Mouse (Mus musculus) adrenal gland, adult 2 months (tissue): ENCODE measurements around the gene Cd83. TPM values are rescaled to one million over a fixed set of nuclear protein-coding genes. Genes with fewer than 3 reads are reported as not detected.

Experiments
- DNase-seq: peaks from one replicate; pipeline ENCODE4 v3.0.0; 2021
- long read RNA-seq: library from polyadenylated mRNA; stranded (forward); transcript quantifications from one replicate; pipeline ENCODE4 v2.0.0, GENCODE M21; 2021
- polyA plus RNA-seq: library from polyadenylated mRNA; depleted of rRNA; stranded (reverse); fragments of >200 nt; gene quantifications from 2 replicates; pipeline ENCODE4 v1.2.3, GENCODE M21; 2012; rRNA removed
- total RNA-seq, 2 experiments: library from RNA; stranded (reverse); gene quantifications; 2 replicates each; pipeline ENCODE4 v1.2.3; 2021

Cd83 gene
- total RNA-seq = 1 to 10 TPM; 2.5 to 3.8 TPM
- 3.0 and 3.7 TPM in 2 replicates for polyA plus RNA-seq
- long read RNA-seq, transcript Cd83-201 (5 exons, 2,477 nt) = major isoform, 12 of 13 reads
- long read RNA-seq, partial matches to known transcripts = 0 of 13 reads
- long read RNA-seq, other reads (novel, unspliced or antisense) = 1 of 13 reads

DNA sequence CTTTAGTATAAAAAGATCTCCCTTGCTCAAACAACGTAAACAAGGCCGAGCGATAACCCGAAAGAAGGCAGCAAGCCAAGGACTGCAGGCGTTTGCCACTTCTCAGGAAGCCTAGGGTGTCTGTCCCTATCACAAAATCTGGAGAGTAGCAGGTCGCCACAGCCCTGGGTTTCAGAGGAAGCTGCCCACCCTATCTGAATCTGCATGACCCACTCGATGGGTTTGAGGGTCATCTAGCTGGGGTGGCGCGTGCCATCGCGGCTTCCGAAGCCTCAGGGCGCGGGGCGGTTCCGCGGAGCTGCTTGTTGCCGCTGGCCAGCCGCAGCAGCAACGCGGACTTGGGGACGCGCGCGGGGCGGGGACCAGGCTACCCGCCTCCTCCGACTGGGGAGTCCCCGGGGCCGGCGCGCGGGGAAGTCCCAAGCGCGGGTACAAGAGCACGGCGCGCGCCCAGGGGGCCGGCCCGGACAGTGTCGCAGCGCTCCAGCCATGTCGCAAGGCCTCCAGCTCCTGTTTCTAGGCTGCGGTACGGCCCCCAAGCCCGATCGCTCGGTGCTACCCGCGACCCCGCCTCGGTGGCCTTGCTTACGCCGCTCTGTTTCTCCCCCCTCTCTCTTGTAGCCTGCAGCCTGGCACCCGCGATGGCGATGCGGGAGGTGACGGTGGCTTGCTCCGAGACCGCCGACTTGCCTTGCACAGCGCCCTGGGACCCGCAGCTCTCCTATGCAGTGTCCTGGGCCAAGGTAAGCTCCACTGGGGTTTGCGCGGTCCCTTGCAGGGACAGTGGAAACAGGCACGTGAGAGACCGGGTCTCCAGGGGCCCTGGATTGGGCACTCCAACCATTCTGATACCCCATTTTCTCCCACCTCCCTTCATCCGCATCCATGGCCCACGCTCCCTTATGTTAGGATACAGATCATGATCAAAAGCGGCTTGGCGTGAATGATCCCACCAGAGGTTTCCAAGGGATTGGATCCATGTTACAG is at the start of gene Cd83:
Gene Cd83 (plus strand): TSS at position 51 of the 987 bp plus-strand sequence.
- peak; percentile 89 for DNase-seq

DNA sequence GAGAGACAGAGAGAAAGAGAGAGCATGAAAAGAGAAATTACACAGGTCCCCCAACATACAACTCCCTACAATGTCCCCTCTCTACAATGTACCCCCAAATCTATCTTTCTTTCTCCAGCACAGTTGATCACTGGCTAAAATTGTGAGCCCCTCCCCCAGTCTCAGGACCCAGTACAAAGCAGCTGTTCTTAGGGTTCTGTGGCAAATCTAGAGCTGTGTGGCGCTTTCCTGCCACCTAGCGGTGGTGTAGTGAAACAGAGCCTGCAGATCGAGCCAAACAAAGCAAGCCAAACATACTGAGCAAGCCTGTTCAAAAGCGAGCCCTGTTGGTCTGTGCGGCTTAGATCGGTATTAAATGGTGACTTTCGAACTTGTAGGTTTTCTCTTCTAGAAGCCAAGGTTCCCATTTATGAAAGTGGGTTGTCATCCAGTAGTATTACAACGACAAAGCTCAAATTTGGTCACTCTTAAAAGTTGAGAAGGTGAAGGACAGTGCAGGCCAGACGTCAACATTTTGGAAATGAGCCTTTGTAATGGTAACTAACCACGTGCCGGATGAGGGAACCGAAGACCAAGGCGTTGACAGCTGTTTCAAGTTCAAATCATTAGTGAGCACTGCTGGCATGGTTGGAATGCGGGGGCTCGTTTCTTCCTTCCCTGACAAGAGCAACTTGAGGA is 44.8 kb upstream of the Cd83 start:
- DNase-seq = peak; percentile 84

DNA sequence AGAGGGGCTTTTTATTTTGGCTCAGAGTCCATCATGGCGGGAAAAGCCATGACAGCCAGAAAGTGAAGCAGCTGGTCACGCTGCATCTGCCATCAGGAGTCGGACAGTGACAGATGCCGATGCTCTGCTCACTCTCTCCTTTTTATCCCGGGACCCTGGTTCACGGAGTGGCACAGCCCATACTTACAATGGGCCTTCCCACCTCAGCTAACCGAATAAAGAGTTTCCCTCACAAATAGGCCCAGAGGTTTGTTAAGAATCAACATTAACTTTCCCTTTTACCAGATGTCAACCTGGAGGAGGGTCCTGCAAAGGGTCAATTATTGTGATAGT is 44.3 kb upstream of the Cd83 start:
- DNase-seq = no peak

DNA sequence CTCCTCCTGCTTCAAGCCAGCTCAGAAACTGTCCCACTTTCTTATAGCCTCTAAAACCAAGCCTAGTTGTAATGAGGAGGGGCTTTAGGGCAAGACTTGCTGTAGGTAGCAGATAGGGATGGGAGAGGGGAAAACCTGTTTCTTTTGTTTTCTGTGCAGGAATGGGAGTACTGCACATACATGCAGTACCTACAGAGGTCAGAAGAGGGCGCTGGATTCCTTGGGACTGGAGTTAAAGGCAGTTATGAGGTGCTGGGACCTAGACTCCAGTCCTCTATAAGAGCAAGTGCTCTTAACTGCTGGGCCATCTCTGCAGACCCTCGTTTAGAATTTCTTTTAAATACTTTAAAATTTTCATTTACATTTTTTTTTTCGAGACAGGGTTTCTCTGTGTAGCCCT is 41.9 kb upstream of the Cd83 start:
- no peak for DNase-seq

DNA sequence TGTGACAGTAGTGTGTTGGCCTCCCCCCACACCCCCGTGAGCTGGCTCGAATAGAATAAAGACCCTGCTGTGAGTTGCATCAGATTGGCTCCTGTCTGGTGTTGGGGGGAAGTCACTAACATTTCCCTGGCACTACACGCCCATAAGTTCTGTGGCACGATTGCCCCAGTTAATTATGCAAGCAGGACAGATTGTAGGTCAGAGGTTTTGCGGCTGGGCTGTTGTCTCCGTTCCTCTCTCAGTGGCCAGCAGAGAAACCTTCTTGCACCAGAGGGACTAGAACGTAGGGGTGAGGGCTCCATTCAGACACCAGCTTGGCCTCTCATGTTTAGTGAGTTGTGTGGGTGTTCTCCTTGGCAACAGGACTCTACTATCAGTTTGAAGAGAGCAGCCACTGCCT is 40.3 kb upstream of the Cd83 start:
- DNase-seq = peak; percentile 22

DNA sequence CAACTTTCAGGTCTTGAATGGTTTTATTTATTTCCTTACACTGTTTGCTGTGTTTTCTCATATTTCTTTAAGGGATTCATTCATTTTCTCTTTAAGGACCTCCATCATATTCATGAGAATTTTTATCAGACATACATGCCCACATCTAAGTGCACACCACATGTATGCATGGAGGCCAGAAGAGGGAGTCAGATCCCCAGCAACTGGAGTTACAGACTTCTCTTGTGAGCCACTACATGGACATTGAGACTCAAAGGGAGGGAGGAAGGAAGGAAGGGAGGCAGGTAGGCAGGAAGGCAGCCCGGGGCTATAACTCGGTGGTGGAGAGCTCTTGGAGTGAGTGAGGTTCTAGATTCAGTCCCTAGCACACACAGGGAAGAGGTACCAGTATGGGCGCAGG is 34.3 kb upstream of the Cd83 start:
- no peak for DNase-seq

DNA sequence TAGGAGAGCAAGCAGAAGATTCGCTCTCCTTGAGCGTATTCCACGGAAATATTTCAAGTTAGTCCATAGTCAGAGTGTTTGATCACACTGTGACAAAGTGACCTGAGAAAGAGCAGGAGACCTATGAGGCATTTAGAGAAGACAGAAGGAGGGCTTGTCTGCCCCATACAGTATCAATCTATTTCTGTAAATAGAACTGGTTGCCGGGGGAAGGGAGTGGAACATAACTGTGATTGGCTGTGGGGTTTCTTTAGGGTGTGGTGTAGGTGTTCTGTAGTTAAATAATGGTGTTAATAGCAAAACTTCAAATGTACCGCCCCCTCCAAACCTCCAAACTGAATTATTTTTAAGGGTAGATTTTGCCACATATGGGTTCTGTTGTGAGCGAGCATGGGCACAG is 33.6 kb upstream of the Cd83 start:
- no peak for DNase-seq

DNA sequence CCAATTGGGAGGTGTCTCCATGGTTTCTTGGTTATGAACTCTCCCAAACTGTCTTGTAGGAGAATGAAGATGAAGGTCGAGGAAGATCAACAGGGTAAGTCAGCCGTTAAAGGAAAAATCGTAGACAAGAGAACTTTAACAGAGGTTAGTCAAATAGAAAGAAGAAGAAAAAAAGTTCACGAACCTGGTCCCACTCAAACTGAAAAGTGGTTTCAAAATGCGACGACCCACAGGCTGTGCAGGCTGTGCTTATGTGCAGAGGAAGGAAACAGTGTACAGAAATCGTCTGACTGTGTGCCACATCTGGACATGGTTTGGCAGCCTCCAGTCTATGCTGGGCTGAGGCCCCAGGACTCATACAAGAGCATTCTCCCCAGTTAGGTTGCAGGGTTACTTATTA is 32.2 kb upstream of the Cd83 start:
- no peak for DNase-seq

DNA sequence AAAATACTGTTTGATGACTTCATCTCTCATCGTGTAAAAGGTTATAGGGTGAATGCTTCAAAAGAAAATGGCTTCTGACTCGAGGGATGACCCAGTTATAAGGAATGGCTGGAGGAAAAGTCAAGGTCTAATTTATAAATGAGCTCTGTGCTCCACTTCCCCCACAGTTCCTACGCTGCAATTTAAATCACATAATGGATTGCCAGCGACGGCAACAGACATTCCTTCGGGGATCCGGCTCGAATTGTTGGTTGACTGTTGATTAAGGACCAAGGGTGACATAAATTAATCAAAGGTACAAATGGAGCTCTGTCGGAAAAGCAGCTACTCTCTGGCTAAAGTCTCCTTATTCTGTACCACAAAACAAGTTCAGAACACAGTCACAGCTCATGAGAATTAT is 30.9 kb upstream of the Cd83 start:
- DNase-seq = no peak

DNA sequence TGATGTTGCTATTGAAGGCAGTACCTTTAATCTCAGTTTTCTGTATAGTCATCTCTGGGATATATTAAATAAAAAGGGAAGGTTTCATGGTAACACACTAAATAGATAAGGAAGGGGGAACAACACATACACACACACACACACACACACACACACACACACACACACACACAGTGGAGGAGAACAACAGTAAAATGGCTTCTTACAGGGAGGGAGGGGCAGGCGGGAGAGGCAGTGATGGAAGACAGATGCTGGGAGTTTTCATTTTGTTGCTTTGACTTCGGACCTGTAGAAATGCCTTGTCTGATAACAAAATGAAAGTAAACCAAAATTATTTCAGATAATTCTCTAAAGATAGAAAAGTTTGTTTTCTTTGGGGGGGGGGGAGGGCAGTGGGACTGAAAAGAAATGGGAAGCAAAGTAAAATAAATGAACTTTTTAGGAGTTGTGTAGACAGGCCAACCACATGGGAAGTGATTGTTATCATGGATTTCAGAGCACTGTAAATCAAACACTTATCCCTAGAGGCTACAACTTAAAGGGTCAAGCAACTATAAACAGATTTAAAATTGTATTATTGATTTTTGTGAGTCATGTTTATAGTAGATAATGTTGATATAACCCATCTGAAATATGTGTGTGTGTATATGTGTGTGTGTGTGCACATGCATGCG is 30.0 kb upstream of the Cd83 start:
- DNase-seq = no peak

DNA sequence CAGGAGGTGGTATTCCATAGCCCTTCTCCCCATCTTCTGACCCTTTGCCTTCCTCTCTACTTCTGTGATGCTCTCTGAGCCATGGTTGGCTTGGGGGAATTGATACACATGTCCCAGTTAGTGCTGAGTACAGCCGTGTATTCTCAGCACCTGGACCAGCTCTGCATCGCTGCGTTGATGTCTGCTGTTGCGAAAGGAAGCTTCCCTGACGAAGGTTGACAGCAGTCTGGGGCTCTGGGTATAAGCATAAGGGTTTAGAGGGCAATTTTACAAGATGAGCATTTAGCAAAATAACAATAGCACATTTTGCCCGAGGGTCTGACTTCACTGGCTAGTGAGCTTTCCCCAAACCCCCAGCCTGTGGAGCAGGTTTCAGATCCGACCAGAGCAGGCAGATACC is 29.0 kb upstream of the Cd83 start:
- no peak for DNase-seq

DNA sequence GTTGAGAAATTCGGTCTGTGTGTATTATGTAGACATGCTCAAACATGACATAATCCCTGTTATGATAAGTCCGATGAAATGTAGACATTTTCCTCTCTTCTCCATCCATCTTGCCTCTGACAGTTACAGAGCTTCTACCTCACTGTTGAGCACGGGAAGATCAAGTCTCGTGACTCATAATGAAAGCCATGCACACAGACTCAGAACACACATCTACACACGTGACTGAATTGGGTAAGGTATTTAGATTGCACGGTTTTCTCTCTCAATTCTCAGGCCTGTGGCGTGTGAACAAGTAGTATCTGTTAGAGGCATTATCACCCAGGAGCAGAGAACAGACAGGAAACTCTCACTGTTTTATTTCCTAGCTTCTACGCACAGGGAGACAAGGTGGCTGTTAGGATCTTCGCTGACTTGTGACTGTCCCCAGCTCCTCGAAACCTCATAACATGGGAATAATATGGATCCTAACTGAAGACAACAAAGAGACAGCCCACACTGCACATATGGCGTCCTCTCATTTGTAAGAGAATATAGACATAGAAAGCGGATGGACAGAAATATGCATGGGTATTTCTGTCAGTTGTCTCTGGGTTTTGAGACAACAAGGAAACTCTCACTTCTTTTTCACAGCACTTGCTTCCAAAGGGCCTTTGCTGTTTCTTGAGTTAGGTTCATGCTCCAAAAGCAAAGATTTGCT is 23.3 kb upstream of the Cd83 start:
- DNase-seq = no peak

DNA sequence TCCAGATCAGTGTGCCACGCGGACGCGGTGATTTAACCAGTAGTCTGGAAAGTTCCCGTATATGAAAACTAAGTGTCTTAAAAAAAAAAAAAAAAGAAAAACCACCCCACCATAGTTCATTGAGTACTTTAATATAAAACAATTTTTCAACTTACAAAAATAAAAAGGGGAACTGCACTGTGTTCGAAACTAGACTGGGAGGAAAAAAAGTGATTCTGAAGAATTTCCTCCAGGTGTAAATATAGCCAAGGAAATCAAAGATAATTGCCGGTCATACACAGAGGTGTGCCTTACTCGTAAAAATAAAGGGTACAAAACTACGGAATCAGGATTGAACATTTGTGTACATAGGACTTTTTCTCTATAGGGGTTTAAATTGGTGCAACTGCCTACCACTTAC is 21.7 kb upstream of the Cd83 start:
- no peak for DNase-seq

DNA sequence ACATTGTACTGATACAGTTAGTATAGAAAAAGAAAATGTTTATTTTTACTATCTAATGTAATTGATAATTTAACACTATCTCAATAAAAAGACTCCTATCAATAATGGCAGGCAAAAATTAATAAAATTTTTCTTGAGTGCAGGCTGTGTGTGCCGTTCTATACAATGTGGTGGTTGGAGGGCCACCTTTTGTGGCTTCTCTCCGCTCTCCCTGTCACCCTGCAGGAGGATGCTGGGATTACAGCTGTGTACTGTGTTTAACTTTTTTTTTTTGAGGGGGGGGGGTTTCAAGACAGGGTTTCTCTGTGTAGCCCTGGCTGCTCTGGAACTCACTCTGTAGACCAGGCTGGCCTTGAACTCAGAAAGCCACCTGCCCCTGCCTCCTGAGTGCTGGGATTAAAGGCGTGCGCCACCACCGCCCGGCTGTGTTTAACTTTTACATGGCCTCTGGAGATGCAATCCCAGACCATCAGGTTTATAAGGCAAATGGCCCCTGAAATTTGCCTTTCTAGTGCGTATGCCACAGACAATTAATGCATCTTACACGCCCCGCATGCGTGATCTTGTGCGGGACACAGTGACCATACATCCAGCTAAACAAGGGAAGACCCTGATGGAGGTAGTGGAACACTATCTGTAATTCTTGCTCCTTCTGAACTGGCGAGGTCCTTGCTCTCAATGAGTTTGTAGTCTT is 21.1 kb upstream of the Cd83 start:
- DNase-seq = no peak

DNA sequence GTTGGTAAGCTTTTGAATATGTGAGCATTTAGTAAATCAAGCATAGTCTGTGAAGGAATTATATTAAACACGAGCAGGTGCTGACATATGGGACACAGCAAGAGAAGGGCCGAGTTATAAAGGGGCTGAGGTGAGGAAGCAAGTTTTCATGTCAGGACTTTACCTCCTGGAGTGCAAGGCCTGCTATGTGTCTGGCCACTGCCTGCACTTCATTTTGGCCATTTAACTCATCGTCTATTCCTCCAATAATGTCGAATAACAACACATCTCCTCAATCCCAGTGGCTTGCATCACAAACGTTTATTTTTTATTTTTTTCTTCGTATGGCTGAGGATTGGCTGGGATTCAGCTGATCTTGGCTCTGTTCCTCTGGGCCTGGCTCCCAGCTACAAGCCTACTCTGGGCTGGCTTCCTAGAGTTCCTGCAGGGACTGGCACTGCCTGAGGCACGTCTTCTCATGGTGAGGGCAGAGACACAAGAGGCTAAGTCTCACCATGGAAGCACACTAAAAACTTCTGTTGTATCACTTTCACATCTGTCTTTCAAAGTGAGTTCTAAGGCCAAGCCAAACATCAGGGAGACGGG is 20.5 kb upstream of the Cd83 start:
- DNase-seq = peak; percentile 48

DNA sequence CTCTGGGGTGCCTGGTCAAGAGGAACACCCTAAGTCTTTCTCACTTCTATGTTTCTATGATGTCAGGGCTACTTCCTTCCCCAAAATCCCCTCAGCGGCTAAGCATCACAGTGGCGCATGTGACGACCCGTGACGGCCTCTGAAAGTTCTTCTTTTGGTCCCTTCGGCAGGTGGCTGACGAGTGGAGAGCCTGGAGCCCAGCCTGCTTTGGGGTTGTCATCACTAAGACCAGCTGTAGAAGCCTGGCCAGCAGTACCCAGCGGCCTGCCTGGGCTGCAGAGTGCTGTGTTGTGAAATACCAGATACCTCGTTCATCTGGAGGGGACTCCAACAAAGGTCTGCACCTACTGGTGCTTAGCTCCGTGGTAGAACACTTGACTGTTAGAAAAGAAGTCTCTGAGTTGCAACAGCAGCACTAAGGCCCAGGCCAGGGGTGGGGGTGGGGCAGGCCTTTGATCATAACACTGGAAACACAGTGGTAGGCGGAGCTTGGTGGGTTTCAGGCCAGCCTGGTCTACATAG is 19.2 kb upstream of the Cd83 start:
- DNase-seq = no peak

DNA sequence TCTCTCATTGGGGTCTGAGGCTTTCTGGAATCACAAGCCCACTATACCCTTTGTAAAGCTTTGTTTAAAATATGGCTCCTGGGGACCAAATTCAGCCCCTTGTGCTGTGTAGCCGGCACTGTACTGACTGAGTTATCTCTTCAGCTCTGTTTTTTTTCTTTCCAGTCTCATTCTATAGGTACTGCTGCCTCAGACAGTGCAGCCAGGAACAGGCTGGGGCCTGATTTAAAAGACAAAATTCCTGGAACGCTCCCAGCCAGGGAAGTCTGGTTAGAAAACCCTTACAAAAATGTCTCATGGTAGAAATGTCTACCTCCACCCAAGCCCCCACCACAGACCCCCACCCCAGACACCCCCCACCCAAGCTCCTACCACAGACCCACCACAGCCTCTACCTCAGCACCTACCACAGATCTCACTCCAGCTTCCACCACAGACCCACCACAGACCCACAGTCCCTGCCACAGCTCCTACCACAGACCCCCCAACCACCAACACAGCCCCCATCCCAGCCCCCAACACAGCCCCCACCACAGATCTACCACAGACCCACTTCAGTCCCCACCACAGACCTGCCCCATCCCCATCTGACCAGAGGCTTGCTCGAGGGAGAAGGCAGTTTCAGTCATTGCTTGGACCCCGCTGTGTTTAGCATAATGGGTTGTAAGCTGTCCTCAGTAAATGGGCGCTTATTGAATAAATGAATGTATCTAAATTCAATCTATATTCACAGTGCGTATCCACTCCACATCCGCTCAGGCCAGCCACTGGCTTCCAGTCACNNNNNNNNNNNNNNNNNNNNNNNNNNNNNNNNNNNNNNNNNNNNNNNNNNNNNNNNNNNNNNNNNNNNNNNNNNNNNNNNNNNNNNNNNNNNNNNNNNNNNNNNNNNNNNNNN is 17.5 kb upstream of the Cd83 start:
- no peak for DNase-seq

DNA sequence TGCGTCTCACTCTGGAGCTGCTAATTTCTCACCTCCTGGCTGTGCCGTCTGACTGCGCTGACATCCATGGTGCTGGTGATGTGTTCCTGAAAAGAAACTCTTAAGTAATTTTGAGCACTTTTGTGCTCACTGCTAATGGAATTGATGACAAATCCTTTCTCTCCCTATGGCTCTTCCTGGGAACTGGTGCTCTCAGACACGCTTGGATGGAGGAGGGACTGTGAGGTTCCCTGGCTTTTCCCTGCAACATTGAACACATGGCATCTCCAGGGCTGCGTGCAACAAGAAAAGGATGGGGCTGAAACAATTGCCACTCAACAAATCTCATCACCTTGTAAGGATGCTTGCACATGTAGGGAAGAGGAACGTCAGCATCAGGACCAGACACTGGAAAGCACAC is 11.6 kb upstream of the Cd83 start:
- DNase-seq = no peak

DNA sequence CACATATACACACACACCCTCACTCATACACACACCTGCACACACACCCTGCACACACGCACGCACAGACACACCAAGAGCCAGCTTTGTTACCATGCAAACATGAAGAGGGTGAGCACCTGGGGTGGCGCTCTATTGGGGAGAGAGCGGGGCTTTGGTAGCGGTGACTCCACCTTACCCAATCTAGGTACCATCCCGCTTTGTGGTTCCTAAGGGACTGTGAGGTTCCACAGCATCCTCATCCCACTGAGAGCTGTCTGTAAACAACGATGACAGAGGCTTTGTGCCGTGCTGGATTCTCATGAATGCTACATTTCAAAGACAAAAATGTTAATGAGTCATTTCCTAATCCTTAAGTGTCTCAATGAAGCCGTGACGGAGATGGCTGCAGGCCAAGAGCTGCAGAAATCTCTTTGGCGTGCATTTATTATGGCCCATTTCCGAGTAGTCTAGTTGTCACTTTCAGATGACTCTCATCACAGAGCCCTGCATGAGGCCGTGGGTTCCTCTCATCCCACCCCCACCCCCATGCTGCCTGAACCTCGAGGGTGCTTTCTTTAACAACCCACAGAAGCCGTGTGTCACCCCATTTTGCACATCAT is 10.5 kb upstream of the Cd83 start:
- peak; percentile 61 for DNase-seq
